Mouse (Mus musculus): Measurements from ENCODE around the gene Ret.

- no peak for TF ChIP-seq CTCF (IDR thresholded peaks at IDR 0.05)
- no peak for TF ChIP-seq EP300 (IDR thresholded peaks at IDR 0.05)
Observed at GRCm38 (mm10) chr6:118204112-118204511, 6.6 kb upstream of the Ret start.

All from lung, postnatal 0 days (tissue).